In genomic region chr5:29784906-29785305, GRCm38 (mm10) we compare ENCODE assay signal across 25 mouse cellular contexts. TPM values are rescaled to one million over a fixed set of nuclear protein-coding genes. Genes with fewer than 3 reads are reported as not detected.
"Had no signal": no experiment of that assay in that cellular context is flagged by ENCODE, and none has a peak within 500 bp of the region (broad histone marks: within the 10 kb centered on the region; RNA-seq: fewer than 3 reads in every experiment).

No protein-coding gene starts in this region.

RNA-seq across cellular contexts. Expression of gene Gm5129, which starts 49.2 kb away (rescaled TPM):
- total RNA-seq: forebrain, postnatal 0 days; gastrocnemius, adult 2 months; gastrocnemius, adult 8-10 months; gastrocnemius, postnatal 10 days; gastrocnemius, postnatal 14 days; gastrocnemius, postnatal 25 days; gastrocnemius, postnatal 36 days; gastrocnemius, postnatal 4 days; heart, adult 2 months; heart, adult 8-10 months had no signal
- polyA plus RNA-seq: cortical plate, adult 2 months; embryonic facial prominence, embryonic 10.5 days; embryonic facial prominence, embryonic 11.5 days; embryonic facial prominence, embryonic 12.5 days; embryonic facial prominence, embryonic 13.5 days; embryonic facial prominence, embryonic 15.5 days; erythroblast, embryonic 14.5 days; forebrain, embryonic 10.5 days; forebrain, embryonic 11.5 days; forebrain, embryonic 12.5 days; forebrain, embryonic 13.5 days; forebrain, embryonic 14.5 days; forebrain, embryonic 15.5 days; forebrain, embryonic 16.5 days; forebrain, postnatal 0 days; frontal cortex, adult 2 months; heart, adult 2 months had no signal
